Mouse (Mus musculus) heart, adult 2 months (tissue): ENCODE results near the gene Wwox. TPM values are rescaled to one million over a fixed set of nuclear protein-coding genes. Genes with fewer than 3 reads are reported as not detected.

Experiments
- DNase-seq, 2 experiments: peaks; one replicate each; pipeline ENCODE4 v3.0.0; 2021
- H3K27ac ChIP-seq: fragments of 200-600 bp; 2 replicates; pipeline ENCODE4 v1.8.1; 2022
- H3K27me3 ChIP-seq: fragments of 200-500 bp; 2 replicates; pipeline ENCODE4 v1.6.1; 2012; ENCODE audit warnings: mild to moderate bottlenecking, low read length, inconsistent platforms, mixed read lengths; ENCODE audit not compliant: control insufficient read depth, insufficient read depth
- H3K36me3 ChIP-seq: fragments of 200-500 bp; 2 replicates; pipeline ENCODE4 v1.6.1; 2012; ENCODE audit warnings: low read length, inconsistent platforms; ENCODE audit not compliant: control insufficient read depth, insufficient read depth
- H3K4me1 ChIP-seq: fragments of 200-500 bp; 2 replicates; pipeline ENCODE4 v1.6.1; 2011; ENCODE audit warnings: low read length; ENCODE audit not compliant: control insufficient read depth, insufficient read depth
- H3K4me3 ChIP-seq: fragments of 200-600 bp; 2 replicates; pipeline ENCODE4 v1.8.1; 2022
- H3K79me2 ChIP-seq: fragments of 200-500 bp; replicated peaks from 2 replicates; pipeline ENCODE4 v1.6.1; 2012; ENCODE audit warnings: mild to moderate bottlenecking, inconsistent platforms, low read length, moderate library complexity, mixed read lengths; ENCODE audit not compliant: control insufficient read depth, insufficient read depth
- H3K9ac ChIP-seq: fragments of 200-500 bp; 2 replicates; pipeline ENCODE4 v1.6.1; 2012; ENCODE audit warnings: low read depth, mild to moderate bottlenecking, control low read depth, inconsistent platforms, low read length, mixed read lengths
- CTCF ChIP-seq: fragments of 200-600 bp; IDR thresholded peaks from 2 replicates; pipeline ENCODE4 v1.8.1; 2022; ENCODE audit warnings: antibody characterized with exemption, mild to moderate bottlenecking, moderate library complexity
- EP300 ChIP-seq: fragments of 200-500 bp; IDR thresholded peaks from 2 replicates; pipeline ENCODE4 v1.6.1; 2011; ENCODE audit warnings: low read depth, low read length, control low read depth; ENCODE audit not compliant: insufficient read depth
- POLR2A ChIP-seq: fragments of 200-500 bp; IDR thresholded peaks from 2 replicates; pipeline ENCODE4 v1.6.1; 2011; ENCODE audit warnings: mild to moderate bottlenecking, low read depth, low read length, control low read depth; ENCODE audit not compliant: insufficient read depth
- WGBS: fragments of 180-500 bp; shearing (Covaris S2); methylation state at CpG from one replicate; pipeline ENCODE4 v1.1.7; 2018; 5-methylcytosine and 5-hydroxymethylcytosine counted together
- intact Hi-C: fragments of 180-260 bp; cut with DNase I; formaldehyde crosslinking; loops from one replicate; pipeline ENCODE4 v1.15.1; 2025
- polyA plus RNA-seq: library from polyadenylated mRNA; depleted of rRNA; stranded (reverse); fragments of >200 nt; gene quantifications from 2 replicates; pipeline ENCODE4 v1.2.3, GENCODE M21; 2012
- total RNA-seq, 2 experiments: library from RNA; stranded (reverse); gene quantifications; 2 replicates each; pipeline ENCODE4 v1.2.3; 2021

Wwox gene
- total and polyA plus RNA-seq, 3 experiments: 3.3 to 4.6 (median 4.6) TPM

DNA sequence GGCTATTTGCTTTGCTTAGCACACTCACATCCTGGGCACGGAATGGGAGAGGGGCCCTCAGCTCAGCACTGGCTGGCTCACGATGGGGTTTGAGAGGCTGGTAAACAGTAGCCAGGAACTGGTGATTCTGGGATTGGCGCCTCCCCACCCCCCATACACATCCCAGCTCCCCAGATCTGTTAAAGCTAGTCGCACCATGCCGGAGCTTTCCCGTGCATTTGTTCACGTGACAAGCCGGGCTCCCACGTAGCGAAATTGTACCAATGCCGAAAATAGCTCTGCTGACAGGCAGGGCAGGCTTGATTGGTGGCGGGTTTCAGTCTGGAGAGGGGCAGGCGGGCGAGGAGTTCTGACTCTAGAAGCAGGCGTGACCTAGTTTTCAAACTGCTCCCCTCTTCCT lies 16.5 kb downstream of the Wwox start:
- WGBS: 64% methylated on average over 15 of the region's 15 CpGs
- no peak overlapping the region for H3K27ac ChIP-seq
- no peaks in the 10 kb centered on the region; the same call in 1 of the 2 replicates for H3K4me1 ChIP-seq
- H3K79me2 ChIP-seq: no peaks in the 10 kb centered on the region
- H3K4me3 ChIP-seq: peak overlapping the region; percentile 20; the same call in 1 of the 2 replicates
- intact Hi-C loops: no loop called here
- no peaks in the 10 kb centered on the region for H3K27me3 ChIP-seq
- peak; percentile 33 to 41 for DNase-seq
- no peak for TF ChIP-seq POLR2A
- TF ChIP-seq CTCF: no peak
- TF ChIP-seq EP300: no peak
- no peak overlapping the region; the same call in 1 of the 2 replicates for H3K9ac ChIP-seq
- H3K36me3 ChIP-seq: no peaks in the 10 kb centered on the region

DNA sequence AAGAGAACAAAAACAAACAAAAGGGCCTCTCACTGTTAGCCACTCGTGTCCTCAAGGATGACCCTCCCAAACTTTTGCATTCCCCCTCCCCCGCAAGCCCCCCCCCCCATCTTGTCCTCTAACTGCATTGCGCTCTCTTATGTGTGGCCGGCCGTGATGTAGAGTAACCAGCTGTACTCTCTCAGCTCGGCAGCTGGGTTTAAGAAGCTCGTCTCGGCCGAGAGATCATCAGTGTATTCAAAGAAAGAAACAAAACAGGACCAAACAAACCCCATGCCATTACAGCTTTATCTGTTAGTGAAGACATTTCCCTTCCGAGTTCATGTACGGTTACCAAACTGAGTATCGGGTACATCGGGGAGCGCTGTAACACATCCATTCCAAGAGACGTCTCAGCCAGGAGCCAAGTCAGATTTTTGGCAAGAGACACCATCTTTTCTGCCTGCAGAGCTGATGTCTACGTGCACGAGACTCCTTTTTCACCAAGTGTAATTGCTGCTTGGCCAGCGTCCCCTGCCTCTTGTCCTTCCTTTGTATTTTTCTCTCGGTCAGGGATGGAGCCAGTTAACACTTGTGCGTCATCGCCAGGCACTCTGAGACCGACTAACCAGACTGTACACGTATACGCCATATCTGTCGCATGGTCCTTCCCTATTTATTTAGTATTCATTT lies 18.8 kb downstream of the Wwox start:
- H3K9ac ChIP-seq: no peak overlapping the region
- no peaks in the 10 kb centered on the region for H3K79me2 ChIP-seq
- H3K4me1 ChIP-seq: peaks cover 1% of the 10 kb centered on the region
- no peaks in the 10 kb centered on the region for H3K27me3 ChIP-seq
- intact Hi-C loops: no loop called here
- H3K36me3 ChIP-seq: no peaks in the 10 kb centered on the region
- DNase-seq: peak in 1 of 2 experiments; percentile 45
- WGBS: 55% methylated on average over 25 of the region's 25 CpGs
- no peak overlapping the region for H3K27ac ChIP-seq
- no peak for TF ChIP-seq POLR2A
- H3K4me3 ChIP-seq: no peak overlapping the region

DNA sequence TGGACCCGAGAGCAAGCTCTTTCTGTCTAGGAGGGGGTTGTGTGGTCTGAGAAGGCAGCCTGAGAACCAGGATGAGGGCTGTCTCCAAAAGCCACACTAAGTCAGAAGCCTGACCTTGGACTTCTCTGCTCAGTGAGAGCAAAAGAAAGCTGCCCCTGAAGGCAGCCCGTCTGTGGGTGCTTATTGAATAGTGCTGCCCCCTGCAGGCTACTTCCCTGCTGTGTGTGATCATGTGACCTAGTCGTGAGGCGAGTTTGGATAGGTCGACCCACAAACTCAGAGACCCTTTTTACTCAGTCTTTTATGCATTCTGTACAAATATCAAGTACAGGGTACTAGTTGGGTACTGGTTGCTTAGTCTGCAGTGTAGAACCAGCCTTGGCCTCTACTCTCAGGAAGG lies 21.1 kb downstream of the Wwox start:
- Histone ChIP-seq H3K27me3 (no peaks in the 10 kb centered on the region), H3K4me1 (peaks cover 1% of the 10 kb centered on the region), H3K79me2 (no peaks in the 10 kb centered on the region), H3K27ac (no peak overlapping the region), H3K4me3 (no peak overlapping the region), H3K9ac (no peak overlapping the region), H3K36me3 (no peaks in the 10 kb centered on the region)
- DNase-seq: no peak
- intact Hi-C loops: no loop called here
- TF ChIP-seq CTCF: peak; percentile 52
- no peak for TF ChIP-seq POLR2A
- 69% methylated on average over 5 of the region's 5 CpGs for WGBS

DNA sequence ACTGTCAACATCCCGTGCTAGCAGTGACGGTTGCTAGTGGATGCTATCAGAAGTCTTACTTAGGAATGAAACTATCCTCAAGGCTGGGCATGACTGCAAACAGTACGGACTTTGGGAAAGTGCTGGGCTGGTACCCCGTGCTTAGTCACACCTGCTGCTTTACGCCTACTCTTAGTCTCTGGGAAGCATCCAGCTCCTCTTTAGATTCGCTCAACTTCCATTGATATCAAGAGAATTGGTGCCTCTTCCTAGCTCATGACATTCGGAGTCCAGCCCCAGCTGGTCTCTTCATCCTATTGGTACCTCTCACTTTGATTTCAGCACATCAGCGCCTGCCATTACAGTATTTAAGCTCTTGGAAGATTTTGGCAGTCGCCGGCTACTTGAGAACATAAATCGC lies 23.1 kb downstream of the Wwox start:
- Histone ChIP-seq H3K36me3 (no peaks in the 10 kb centered on the region), H3K79me2 (no peaks in the 10 kb centered on the region), H3K27ac (no peak overlapping the region), H3K4me3 (no peak overlapping the region), H3K4me1 (peaks cover 1% of the 10 kb centered on the region), H3K27me3 (no peaks in the 10 kb centered on the region), H3K9ac (no peak overlapping the region)
- intact Hi-C loops: no loop called here
- no peak for DNase-seq
- TF ChIP-seq EP300 (no peak), CTCF (no peak), POLR2A (no peak)
- WGBS: 72% methylated on average over 11 of the region's 11 CpGs

DNA sequence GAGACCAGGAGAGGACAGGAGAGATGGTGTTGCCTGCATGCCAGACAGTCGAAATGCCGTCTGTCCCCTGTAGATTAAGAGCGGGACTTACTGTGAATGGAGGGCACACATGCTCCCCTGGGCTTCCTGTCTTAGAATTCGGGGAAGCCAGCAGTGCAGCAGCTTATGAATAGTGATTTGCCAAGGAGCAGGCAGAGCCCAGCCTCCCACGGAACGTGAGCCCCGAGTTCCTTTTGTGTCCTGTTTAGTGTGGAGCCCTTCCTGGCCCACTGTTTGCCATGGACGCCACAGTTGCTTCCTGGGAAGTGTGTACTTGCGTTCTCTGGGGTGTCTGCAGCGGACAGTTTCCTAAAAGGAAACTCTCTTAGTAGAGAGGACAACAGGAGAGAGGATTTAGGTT lies 23.9 kb downstream of the Wwox start:
- Histone ChIP-seq H3K4me3 (no peak overlapping the region), H3K79me2 (no peaks in the 10 kb centered on the region), H3K27me3 (no peaks in the 10 kb centered on the region), H3K4me1 (peaks cover 1% of the 10 kb centered on the region), H3K27ac (peak overlapping the region; percentile 15; the same call in 1 of the 2 replicates), H3K36me3 (no peaks in the 10 kb centered on the region), H3K9ac (no peak overlapping the region; the same call in 1 of the 2 replicates)
- DNase-seq: no peak
- no peak for TF ChIP-seq CTCF
- intact Hi-C loops: no loop called here
- 39% methylated on average over 10 of the region's 10 CpGs for whole genome bisulfite sequencing

DNA sequence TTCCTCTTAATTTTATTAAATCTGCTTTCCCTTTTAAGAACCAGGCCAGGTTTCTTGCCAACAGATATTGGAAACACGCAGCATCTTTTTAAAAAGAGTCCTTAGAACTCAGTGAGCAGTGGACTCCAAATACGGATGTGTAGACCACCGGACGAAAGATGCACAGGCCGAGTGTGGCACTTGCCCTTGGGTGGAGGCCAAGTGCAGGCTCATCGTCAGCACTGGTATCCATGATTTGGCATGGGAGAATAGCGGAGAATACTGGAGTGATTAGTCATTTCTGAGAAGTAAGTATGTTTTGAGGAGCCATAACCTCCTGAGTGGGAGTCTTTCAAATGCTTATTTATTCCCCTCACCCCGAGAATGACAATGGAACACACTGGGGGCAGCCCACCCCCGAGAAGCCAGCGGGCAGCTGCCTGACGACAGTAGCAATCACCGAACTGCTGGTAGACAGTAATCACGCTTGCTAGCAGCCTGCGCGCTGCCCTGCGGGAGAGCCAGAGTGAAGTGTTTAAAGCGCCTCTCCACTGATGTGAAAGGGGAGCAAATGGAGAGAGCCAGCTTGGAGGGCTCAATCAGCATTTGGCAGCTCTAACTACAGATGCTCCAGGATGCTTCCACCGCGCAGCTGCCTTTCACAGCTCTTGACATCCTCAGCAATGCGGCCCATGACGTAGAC lies 29.2 kb downstream of the Wwox start:
- intact Hi-C loops: no loop called here
- no peaks in the 10 kb centered on the region for H3K27me3 ChIP-seq
- no peaks in the 10 kb centered on the region for H3K79me2 ChIP-seq
- H3K9ac ChIP-seq: no peak overlapping the region
- DNase-seq: no peak
- H3K4me3 ChIP-seq: no peak overlapping the region
- no peaks in the 10 kb centered on the region for H3K36me3 ChIP-seq
- H3K4me1 ChIP-seq: no peaks in the 10 kb centered on the region
- 90% methylated on average over 21 of the region's 21 CpGs for WGBS
- TF ChIP-seq CTCF (no peak), EP300 (no peak), POLR2A (no peak)
- H3K27ac ChIP-seq: no peak overlapping the region
